ENCODE assay signal across 9 mouse cellular contexts in genomic region chr15:86168505-86168867, GRCm38 (mm10). TPM values are rescaled to one million over a fixed set of nuclear protein-coding genes. Genes with fewer than 3 reads are reported as not detected.
DNase-seq lines count a peak whose midpoint lies in the region; ATAC-seq and TF ChIP-seq lines count a peak whose summit lies in the region.
"Had no signal": no experiment of that assay in that cellular context is flagged by ENCODE, and none has a peak within 500 bp of the region (broad histone marks: within the 10 kb centered on the region; RNA-seq: fewer than 3 reads in every experiment).

No protein-coding gene starts in this region.

- peaks cover 4% of the 10 kb centered on the region; the same call in 1 of the 2 replicates for H3K36me3 ChIP-seq in heart, embryonic 16.5 days (ENCODE audit: control insufficient read depth, insufficient read depth)
- no peaks in the 10 kb centered on the region for H3K36me3 ChIP-seq in lung, embryonic 15.5 days
- no peaks in the 10 kb centered on the region for H3K36me3 ChIP-seq in stomach, postnatal 0 days (ENCODE audit: control insufficient read depth, insufficient read depth, low read length)
- peaks cover 7% of the 10 kb centered on the region; the same call in 1 of the 2 replicates for H3K36me3 ChIP-seq in intestine, postnatal 0 days (ENCODE audit: control insufficient read depth, insufficient read depth)

- H3K4me2 ChIP-seq in heart, embryonic 16.5 days (ENCODE audit: low read depth, low read length) = peak overlapping the region; percentile 23
- H3K4me2 ChIP-seq in lung, embryonic 15.5 days = no peak overlapping the region
- no peak overlapping the region for H3K4me2 ChIP-seq in stomach, postnatal 0 days (replicated peaks; ENCODE audit: low read depth)
- no peak overlapping the region for H3K4me2 ChIP-seq in intestine, postnatal 0 days (replicated peaks; ENCODE audit: low read depth)
- H3K4me2 ChIP-seq: neural tube, embryonic 12.5 days had no signal

- H3K27me3 ChIP-seq in heart, embryonic 16.5 days (ENCODE audit: control insufficient read depth, insufficient read depth, low read length) = no peaks in the 10 kb centered on the region
- H3K27me3 ChIP-seq in lung, embryonic 15.5 days = no peaks in the 10 kb centered on the region
- no peaks in the 10 kb centered on the region for H3K27me3 ChIP-seq in stomach, postnatal 0 days (ENCODE audit: control insufficient read depth, insufficient read depth, low read length)
- H3K27me3 ChIP-seq in intestine, postnatal 0 days (replicated peaks; ENCODE audit: control insufficient read depth, insufficient read depth, low read length) = no peaks in the 10 kb centered on the region
- H3K27me3 ChIP-seq: neural tube, embryonic 12.5 days had no signal

- peak overlapping the region; percentile 27; the same call in 1 of the 2 replicates for H3K9ac ChIP-seq in heart, embryonic 16.5 days (ENCODE audit: low read length)
- no peak overlapping the region for H3K9ac ChIP-seq in lung, embryonic 15.5 days
- H3K9ac ChIP-seq in stomach, postnatal 0 days (ENCODE audit: low read length) = no peak overlapping the region; the same call in 1 of the 2 replicates
- H3K9ac ChIP-seq in intestine, postnatal 0 days (ENCODE audit: low read depth, low read length) = no peak overlapping the region
- H3K9ac ChIP-seq: neural tube, embryonic 12.5 days had no signal

- TF ChIP-seq CTCF in bone marrow macrophage, adult 2 months (IDR thresholded peaks at IDR 0.05; ENCODE audit: low read depth, low read length) = no peak
- TF ChIP-seq CTCF in stomach, postnatal 0 days (IDR thresholded peaks at IDR 0.05; ENCODE audit: low read depth) = no peak
- TF ChIP-seq CTCF in intestine, postnatal 0 days (IDR thresholded peaks at IDR 0.05; ENCODE audit: low read depth) = no peak

- DNase-seq in kidney, adult 18-20 months = peak; percentile 41
- DNase-seq in kidney, adult 8-10 months = no peak
- DNase-seq in stomach, postnatal 0 days (ENCODE audit: low spot score) = no peak
- DNase-seq in urinary bladder, adult 2 months (ENCODE audit: low spot score) = no peak

- ATAC-seq in heart, embryonic 16.5 days (replicated peaks; ENCODE audit: extremely low read depth, insufficient read depth, low FRiP score) = no peak
- ATAC-seq in lung, embryonic 15.5 days (ENCODE audit: borderline replicate concordance, extremely low read depth, low FRiP score, low TSS enrichment) = peak; percentile 50
- ATAC-seq in stomach, postnatal 0 days (ENCODE audit: low FRiP score, low TSS enrichment) = peak; percentile 38; the same call in 1 of the 2 replicates
- ATAC-seq in intestine, postnatal 0 days = no peak

- peak overlapping the region; percentile 22 for H3K4me3 ChIP-seq in bone marrow macrophage, adult 2 months (ENCODE audit: insufficient read depth, low read length)
- H3K4me3 ChIP-seq in heart, embryonic 16.5 days (ENCODE audit: low read length) = no peak overlapping the region
- no peak overlapping the region for H3K4me3 ChIP-seq in lung, embryonic 15.5 days
- H3K4me3 ChIP-seq in stomach, postnatal 0 days (ENCODE audit: low read depth, low read length) = no peak overlapping the region
- no peak overlapping the region for H3K4me3 ChIP-seq in intestine, postnatal 0 days (ENCODE audit: low read depth, low read length)
- H3K4me3 ChIP-seq: neural tube, embryonic 12.5 days had no signal

- 35% methylated on average over 7 of the region's 7 CpGs for WGBS in heart, embryonic 16.5 days
- 32% methylated on average over 7 of the region's 7 CpGs for WGBS in lung, embryonic 15.5 days
- 54% methylated on average over 7 of the region's 7 CpGs for WGBS in stomach, postnatal 0 days
- WGBS in intestine, postnatal 0 days = 64% methylated on average over 7 of the region's 7 CpGs

- H3K4me1 ChIP-seq in bone marrow macrophage, adult 2 months (ENCODE audit: control insufficient read depth, insufficient read depth, low read length) = peaks cover 64% of the 10 kb centered on the region
- peaks cover 53% of the 10 kb centered on the region for H3K4me1 ChIP-seq in heart, embryonic 16.5 days (ENCODE audit: control insufficient read depth, insufficient read depth, low read length)
- peaks cover 57% of the 10 kb centered on the region for H3K4me1 ChIP-seq in lung, embryonic 15.5 days
- H3K4me1 ChIP-seq in stomach, postnatal 0 days (replicated peaks; ENCODE audit: control insufficient read depth, insufficient read depth) = peaks cover 5% of the 10 kb centered on the region; the same call in 1 of the 2 replicates
- peaks cover 8% of the 10 kb centered on the region for H3K4me1 ChIP-seq in intestine, postnatal 0 days (replicated peaks; ENCODE audit: control insufficient read depth, insufficient read depth, low read length)

- no peak for TF ChIP-seq EP300 in stomach, postnatal 0 days (optimal IDR thresholded peaks at IDR 0.05)

- TF ChIP-seq POLR2A in bone marrow macrophage, adult 2 months (IDR thresholded peaks at IDR 0.05; ENCODE audit: borderline replicate concordance, low read depth, low read length) = no peak

- peak overlapping the region; percentile 100 for H3K27ac ChIP-seq in bone marrow macrophage, adult 2 months (ENCODE audit: insufficient read depth, low read depth, low read length)
- H3K27ac ChIP-seq in heart, embryonic 16.5 days (ENCODE audit: low read length) = peak overlapping the region; percentile 73
- H3K27ac ChIP-seq in lung, embryonic 15.5 days = peak overlapping the region; percentile 65
- H3K27ac ChIP-seq in stomach, postnatal 0 days (replicated peaks) = peak overlapping the region; percentile 67; the same call in 1 of the 2 replicates
- H3K27ac ChIP-seq in intestine, postnatal 0 days (ENCODE audit: low read depth, low read length) = no peak overlapping the region
- H3K27ac ChIP-seq: neural tube, embryonic 12.5 days had no signal

- no peaks in the 10 kb centered on the region for H3K9me3 ChIP-seq in heart, embryonic 16.5 days (replicated peaks; ENCODE audit: control insufficient read depth, low read length)
- no peaks in the 10 kb centered on the region for H3K9me3 ChIP-seq in lung, embryonic 15.5 days
- H3K9me3 ChIP-seq in stomach, postnatal 0 days (ENCODE audit: control insufficient read depth, low read length) = no peaks in the 10 kb centered on the region
- no peaks in the 10 kb centered on the region for H3K9me3 ChIP-seq in intestine, postnatal 0 days (ENCODE audit: control insufficient read depth)
- H3K9me3 ChIP-seq: neural tube, embryonic 12.5 days had no signal

RNA-seq across cellular contexts. Expression of gene Cerk, which starts 17.5 kb away (rescaled TPM):
- 103 and 111 TPM in 2 replicates for polyA plus RNA-seq in bone marrow macrophage, adult 2 months (2012; ENCODE audit: insufficient read depth, insufficient read length, missing spikeins)
- 18.7 and 19.3 TPM in 2 replicates for polyA plus RNA-seq in heart, embryonic 16.5 days (2015; fragmentation: Nextera tagmentation; extraction: Ambion mirVana)
- polyA plus RNA-seq in lung, embryonic 15.5 days (2015; fragmentation: Nextera tagmentation; extraction: Ambion mirVana) = 26.6 and 27.8 TPM in 2 replicates
- 4.6 and 5.2 TPM in 2 replicates for polyA plus RNA-seq in stomach, postnatal 0 days (2015; fragmentation: Nextera tagmentation; extraction: Ambion mirVana)
- 4.1 and 4.2 TPM in 2 replicates for polyA plus RNA-seq in intestine, postnatal 0 days (2015; fragmentation: Nextera tagmentation; extraction: Ambion mirVana)
- polyA plus RNA-seq in urinary bladder, adult 2 months (2012; rRNA removed) = 10.9 and 12.1 TPM in 2 replicates

RNA-seq across cellular contexts. Expression of gene Tbc1d22a, which starts 45.8 kb away (rescaled TPM):
- 37.2 and 39.8 TPM in 2 replicates for polyA plus RNA-seq in bone marrow macrophage, adult 2 months (2012; ENCODE audit: insufficient read depth, insufficient read length, missing spikeins)
- polyA plus RNA-seq in heart, embryonic 16.5 days (2015; fragmentation: Nextera tagmentation; extraction: Ambion mirVana) = 11.5 and 12.6 TPM in 2 replicates
- polyA plus RNA-seq in lung, embryonic 15.5 days (2015; fragmentation: Nextera tagmentation; extraction: Ambion mirVana) = 10.3 and 12.4 TPM in 2 replicates
- polyA plus RNA-seq in stomach, postnatal 0 days (2015; fragmentation: Nextera tagmentation; extraction: Ambion mirVana) = 8.7 TPM in 2 replicates
- polyA plus RNA-seq in intestine, postnatal 0 days (2015; fragmentation: Nextera tagmentation; extraction: Ambion mirVana) = 15.3 and 16.7 TPM in 2 replicates
- 19.0 and 21.0 TPM in 2 replicates for polyA plus RNA-seq in urinary bladder, adult 2 months (2012; rRNA removed)

Comparison
In these comparisons a context has a peak if more than half of its experiments do, and no peak if none do; other contexts are left out.
1. ATAC-seq: peak in lung, embryonic 15.5 days (single experiment) and stomach, postnatal 0 days (single experiment); none in heart, embryonic 16.5 days (single experiment) and intestine, postnatal 0 days (single experiment).